Mouse (Mus musculus) lung, adult 2 months (tissue): ENCODE measurements around the gene Kansl3.

Experiments used
- CTCF ChIP-seq: fragments of 200-500 bp; IDR thresholded peaks from 2 replicates; pipeline ENCODE4 v1.5.1; 2011; ENCODE audit warnings: mild to moderate bottlenecking, low read length, control low read depth; ENCODE audit not compliant: insufficient read depth
- POLR2A ChIP-seq: fragments of 200-500 bp; IDR thresholded peaks from 2 replicates; pipeline ENCODE4 v1.6.1; 2011; ENCODE audit warnings: low read depth, mild to moderate bottlenecking, control low read depth, low read length, borderline replicate concordance; ENCODE audit errors: extremely low read depth

- TF ChIP-seq POLR2A (no peak), CTCF (no peak)
These were observed 74.6 kb downstream of the Kansl3 start for GRCm38 (mm10) chr1:36294402-36294801.
